Mouse (Mus musculus): ENCODE data around the gene Cap1. TPM values are rescaled to one million over a fixed set of nuclear protein-coding genes. Genes with fewer than 3 reads are reported as not detected.

The Cap1 gene
- polyA plus RNA-seq, 2 experiments, result 68.0 to 95.8 TPM

DNA sequence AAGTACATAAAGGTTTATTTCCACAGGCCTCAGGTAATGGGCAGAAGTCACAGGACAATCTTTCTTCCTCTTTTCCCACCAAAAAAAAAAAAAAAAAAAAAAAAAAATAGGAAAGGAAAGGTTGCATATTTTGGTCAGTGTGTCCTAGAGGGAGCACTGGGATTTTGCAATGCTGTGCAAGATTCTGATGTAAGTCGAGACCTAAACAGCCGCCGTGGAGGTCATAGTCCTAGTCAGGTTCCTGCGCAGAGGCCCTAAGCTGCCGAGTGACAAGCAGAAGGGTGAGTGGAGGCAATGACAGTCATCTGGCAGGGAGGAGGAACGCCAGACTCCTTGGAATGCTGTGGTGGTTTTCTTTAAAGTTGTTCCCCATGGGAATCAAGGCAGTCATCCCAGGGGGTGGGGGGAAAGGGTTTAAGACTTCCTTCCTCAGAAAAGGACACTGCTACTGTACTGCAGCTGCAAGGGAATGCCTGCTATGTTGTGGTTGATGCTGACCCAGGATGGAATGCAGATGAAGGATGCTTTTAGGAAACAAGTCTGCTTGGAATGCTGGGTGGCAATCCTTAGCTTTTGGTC is 26.7 kb downstream of the Cap1 start:
- H3K4me1 ChIP-seq (ENCODE audit: control insufficient read depth, insufficient read depth, low read length), result no peaks in the 10 kb centered on the region
- ATAC-seq (ENCODE audit: low FRiP score, low read depth) (no peak), DNase-seq (ENCODE audit: low spot score) (no peak)
- whole genome bisulfite sequencing, result 84% methylated on average over 6 of the region's 6 CpGs
- no peak overlapping the region for H3K4me3 ChIP-seq (replicated peaks; ENCODE audit: low read length)
- H3K27ac ChIP-seq (replicated peaks; ENCODE audit: low read depth, low read length), result no peak overlapping the region
- no peaks in the 10 kb centered on the region for H3K9me3 ChIP-seq (ENCODE audit: control insufficient read depth, low read length)
- H3K36me3 ChIP-seq (ENCODE audit: control insufficient read depth, insufficient read depth, low read length), result peaks cover 85% of the 10 kb centered on the region
- H3K9ac ChIP-seq (ENCODE audit: low read depth, low read length, severe bottlenecking), result no peak overlapping the region
- H3K4me2 ChIP-seq (replicated peaks; ENCODE audit: low read depth, low read length, severe bottlenecking), result no peak overlapping the region
- no peak for TF ChIP-seq POLR2A (IDR thresholded peaks at IDR 0.05; ENCODE audit: borderline replicate concordance, extremely low read depth, insufficient read depth, insufficient read length)
- no peaks in the 10 kb centered on the region for H3K27me3 ChIP-seq (ENCODE audit: control insufficient read depth, insufficient read depth, low read length)

DNA sequence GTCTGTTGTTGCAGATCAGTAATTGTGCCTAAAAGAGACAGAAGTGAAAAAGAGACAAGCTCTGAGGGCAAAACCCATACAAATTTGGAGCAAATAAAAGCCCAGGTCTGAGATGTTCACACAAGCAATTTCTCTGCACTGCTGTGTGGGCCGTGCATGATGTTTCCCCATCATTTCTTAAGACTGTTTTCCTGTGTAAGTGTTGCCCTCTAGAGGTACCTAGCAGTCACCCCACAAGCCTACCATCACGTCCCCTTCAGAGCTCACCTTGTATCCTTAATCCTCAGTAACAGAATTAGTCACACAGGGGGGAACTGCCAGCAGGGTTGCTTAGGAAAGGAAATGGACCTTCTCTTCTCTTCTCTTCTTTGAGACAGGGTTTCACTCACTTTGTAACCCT is 27.9 kb downstream of the Cap1 start:
- no peaks in the 10 kb centered on the region for H3K27me3 ChIP-seq (ENCODE audit: control insufficient read depth, insufficient read depth, low read length)
- H3K4me2 ChIP-seq (replicated peaks; ENCODE audit: low read depth, low read length, severe bottlenecking), result no peak overlapping the region
- no peaks in the 10 kb centered on the region for H3K4me1 ChIP-seq (ENCODE audit: control insufficient read depth, insufficient read depth, low read length)
- TF ChIP-seq POLR2A (IDR thresholded peaks at IDR 0.05; ENCODE audit: borderline replicate concordance, extremely low read depth, insufficient read depth, insufficient read length), result no peak
- no peak for DNase-seq (ENCODE audit: low spot score)
- no peak overlapping the region for H3K4me3 ChIP-seq (replicated peaks; ENCODE audit: low read length)
- H3K36me3 ChIP-seq (ENCODE audit: control insufficient read depth, insufficient read depth, low read length), result peaks cover 79% of the 10 kb centered on the region
- H3K27ac ChIP-seq (replicated peaks; ENCODE audit: low read depth, low read length), result no peak overlapping the region
- 64% methylated on average over 2 of the region's 2 CpGs for WGBS
- no peaks in the 10 kb centered on the region for H3K9me3 ChIP-seq (ENCODE audit: control insufficient read depth, low read length)
- no peak for ATAC-seq (ENCODE audit: low FRiP score, low read depth)
- H3K9ac ChIP-seq (ENCODE audit: low read depth, low read length, severe bottlenecking), result no peak overlapping the region

DNA sequence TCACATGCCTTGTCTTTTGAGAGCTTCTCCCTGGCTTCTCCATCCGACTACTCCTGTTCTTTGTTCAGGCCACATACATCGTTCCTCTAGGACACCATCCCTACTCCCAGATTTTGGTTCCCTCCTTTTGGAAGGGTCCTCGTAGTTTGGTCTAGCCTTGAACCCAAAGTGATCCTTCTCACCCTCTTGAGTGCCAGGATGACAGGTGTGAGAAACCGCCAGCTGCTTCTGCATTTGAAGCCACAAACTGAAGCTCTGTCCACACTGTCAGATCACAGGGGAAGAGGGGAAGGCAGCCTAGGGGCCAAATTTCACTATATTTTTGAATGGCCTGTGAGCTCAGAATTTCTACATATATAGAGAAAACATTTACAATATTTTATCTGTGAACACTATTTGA is 31.1 kb downstream of the Cap1 start:
- Histone ChIP-seq H3K4me3 (replicated peaks; ENCODE audit: low read length) (no peak overlapping the region), H3K9ac (ENCODE audit: low read depth, low read length, severe bottlenecking) (no peak overlapping the region), H3K27ac (replicated peaks; ENCODE audit: low read depth, low read length) (no peak overlapping the region), H3K27me3 (ENCODE audit: control insufficient read depth, insufficient read depth, low read length) (no peaks in the 10 kb centered on the region), H3K4me1 (ENCODE audit: control insufficient read depth, insufficient read depth, low read length) (no peaks in the 10 kb centered on the region), H3K4me2 (replicated peaks; ENCODE audit: low read depth, low read length, severe bottlenecking) (no peak overlapping the region), H3K9me3 (ENCODE audit: control insufficient read depth, low read length) (no peaks in the 10 kb centered on the region), H3K36me3 (ENCODE audit: control insufficient read depth, insufficient read depth, low read length) (peaks cover 67% of the 10 kb centered on the region)
- no peak for TF ChIP-seq POLR2A (IDR thresholded peaks at IDR 0.05; ENCODE audit: borderline replicate concordance, extremely low read depth, insufficient read depth, insufficient read length)
- ATAC-seq (ENCODE audit: low FRiP score, low read depth) (no peak), DNase-seq (ENCODE audit: low spot score) (no peak)
- WGBS, result 93% methylated on average over 4 of the region's 4 CpGs

GRCm38 (mm10) chr4:122853691-122854090 is 32.2 kb downstream of the Cap1 start:
- H3K27ac ChIP-seq (replicated peaks; ENCODE audit: low read depth, low read length), result no peak overlapping the region
- H3K9ac ChIP-seq (ENCODE audit: low read depth, low read length, severe bottlenecking), result no peak overlapping the region
- TF ChIP-seq POLR2A (IDR thresholded peaks at IDR 0.05; ENCODE audit: borderline replicate concordance, extremely low read depth, insufficient read depth, insufficient read length), result no peak
- no peak overlapping the region for H3K4me2 ChIP-seq (replicated peaks; ENCODE audit: low read depth, low read length, severe bottlenecking)
- H3K4me3 ChIP-seq (replicated peaks; ENCODE audit: low read length), result no peak overlapping the region
- 58% methylated on average over 2 of the region's 2 CpGs for WGBS
- DNase-seq (ENCODE audit: low spot score), result no peak
- ATAC-seq (ENCODE audit: low FRiP score, low read depth), result no peak
- H3K27me3 ChIP-seq (ENCODE audit: control insufficient read depth, insufficient read depth, low read length), result no peaks in the 10 kb centered on the region
- H3K9me3 ChIP-seq (ENCODE audit: control insufficient read depth, low read length), result no peaks in the 10 kb centered on the region
- H3K4me1 ChIP-seq (ENCODE audit: control insufficient read depth, insufficient read depth, low read length), result no peaks in the 10 kb centered on the region
- peaks cover 67% of the 10 kb centered on the region for H3K36me3 ChIP-seq (ENCODE audit: control insufficient read depth, insufficient read depth, low read length)

DNA sequence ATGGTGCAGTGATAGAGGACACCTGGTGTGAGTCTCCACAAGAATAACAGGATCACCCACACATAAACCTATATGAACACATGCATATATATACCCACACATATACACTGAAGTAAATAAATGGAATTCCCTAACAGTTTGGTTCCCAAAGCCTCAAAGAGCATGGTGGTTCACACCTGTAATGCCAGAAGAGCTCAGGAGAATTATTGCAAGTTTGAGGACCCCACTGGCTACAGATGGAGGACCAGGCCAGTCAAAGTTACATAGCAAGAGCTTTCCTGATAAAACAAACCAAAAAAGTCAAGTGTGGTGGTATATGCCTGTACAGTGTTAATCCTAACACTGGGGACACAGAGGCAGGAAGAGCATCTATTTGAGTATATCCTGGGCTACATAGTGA is 34.3 kb downstream of the Cap1 start:
- Histone ChIP-seq H3K36me3 (ENCODE audit: control insufficient read depth, insufficient read depth, low read length) (peaks cover 60% of the 10 kb centered on the region), H3K4me1 (ENCODE audit: control insufficient read depth, insufficient read depth, low read length) (no peaks in the 10 kb centered on the region), H3K4me2 (replicated peaks; ENCODE audit: low read depth, low read length, severe bottlenecking) (no peak overlapping the region), H3K27me3 (ENCODE audit: control insufficient read depth, insufficient read depth, low read length) (no peaks in the 10 kb centered on the region), H3K4me3 (replicated peaks; ENCODE audit: low read length) (no peak overlapping the region), H3K27ac (replicated peaks; ENCODE audit: low read depth, low read length) (no peak overlapping the region), H3K9ac (ENCODE audit: low read depth, low read length, severe bottlenecking) (no peak overlapping the region), H3K9me3 (ENCODE audit: control insufficient read depth, low read length) (no peaks in the 10 kb centered on the region)
- ATAC-seq (ENCODE audit: low FRiP score, low read depth) (no peak), DNase-seq (ENCODE audit: low spot score) (no peak)
- TF ChIP-seq POLR2A (IDR thresholded peaks at IDR 0.05; ENCODE audit: borderline replicate concordance, extremely low read depth, insufficient read depth, insufficient read length), result no peak

All from limb, embryonic 14.5 days (tissue).